Mouse (Mus musculus) liver, postnatal 0 days (tissue): Measurements from ENCODE around the gene Krtap10-10.

Source experiments
- CTCF ChIP-seq: sonication (generic); IDR thresholded peaks from 2 replicates; pipeline ENCODE4 v1.5.1; 2016; ENCODE audit warnings: antibody characterized with exemption, low read depth
- EP300 ChIP-seq: IDR thresholded peaks from 2 replicates; pipeline ENCODE4 v1.6.1; 2016; ENCODE audit warnings: antibody characterized with exemption, low read depth, mild to moderate bottlenecking

DNA sequence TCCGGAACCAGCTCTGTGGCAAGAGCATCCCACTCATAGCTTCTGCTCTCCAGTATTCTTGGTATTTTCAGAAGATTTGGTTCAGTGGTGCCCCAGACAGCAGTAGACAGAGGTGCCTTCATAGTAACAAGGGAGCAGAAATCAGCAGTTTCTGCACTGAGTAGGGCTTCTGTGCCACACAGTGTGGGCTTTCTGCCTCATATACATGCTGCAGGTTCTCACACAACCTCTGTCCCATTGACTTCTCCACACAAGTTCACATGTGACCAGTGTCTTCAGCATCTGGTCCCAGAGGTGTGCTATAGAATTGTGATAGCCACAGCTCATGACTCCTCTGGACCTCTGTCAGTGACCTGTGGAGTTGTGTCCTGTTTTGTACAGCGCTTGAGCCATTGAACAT lies 47.1 kb upstream of the Krtap10-10 start:
- TF ChIP-seq CTCF (no peak), EP300 (no peak)
